Mouse (Mus musculus) erythroblast, embryonic 14.5 days (primary cell): ENCODE results near the gene Pkm.

ENCODE experiments used
- GATA1 ChIP-seq: IDR thresholded peaks from 2 replicates; pipeline ENCODE4 v1.6.1; 2012; ENCODE audit warnings: low read length, inconsistent platforms, mixed read lengths
- TAL1 ChIP-seq: IDR thresholded peaks from 3 replicates; pipeline ENCODE4 v1.6.1; 2012; ENCODE audit warnings: low read length, inconsistent platforms, mixed read lengths

DNA sequence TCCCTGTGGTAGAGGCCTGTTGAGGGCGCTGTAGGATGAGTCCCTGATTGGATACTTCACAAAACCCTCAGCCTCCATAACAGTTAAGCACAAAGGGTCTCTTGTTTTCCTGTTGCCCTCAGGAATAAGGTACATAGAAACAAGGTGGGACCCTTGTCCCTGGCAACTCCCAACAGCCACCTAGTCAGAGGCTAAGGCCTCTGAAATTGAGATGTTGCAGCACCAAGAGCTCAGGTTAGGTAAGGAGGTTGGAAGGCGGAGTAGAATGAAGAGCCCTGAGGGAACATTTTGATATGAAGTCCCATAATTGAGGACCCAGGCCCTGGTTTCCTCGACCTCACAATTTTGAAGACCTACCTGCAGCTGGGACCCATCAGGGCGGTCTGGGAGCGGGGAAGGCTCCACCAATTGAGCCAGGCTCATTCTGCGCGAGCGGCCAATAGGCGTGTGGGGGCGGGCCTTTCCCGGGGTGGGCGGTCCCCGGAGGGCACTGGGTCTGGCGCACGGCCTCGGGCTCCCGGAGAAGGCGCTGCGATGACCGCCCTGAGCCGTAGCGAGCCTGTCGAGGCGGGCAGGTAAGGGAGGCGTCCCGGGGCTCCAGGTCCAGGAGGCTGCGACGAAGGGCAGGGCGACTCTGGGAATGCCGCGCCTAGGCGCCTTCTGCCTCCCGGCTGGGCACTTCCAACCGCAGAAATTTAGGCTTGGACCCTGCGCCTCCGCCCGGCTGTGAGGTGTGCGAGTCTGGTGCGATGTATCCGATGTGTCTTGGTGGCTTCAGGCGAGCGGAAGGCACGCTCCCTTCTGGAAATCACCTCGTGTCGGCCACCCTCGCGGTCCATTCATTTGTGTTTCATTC is 23.7 kb downstream of the Pkm start, which contains the start of gene Gramd2:
- TF ChIP-seq GATA1: no peak
- no peak for TF ChIP-seq TAL1
